Mouse (Mus musculus): ENCODE results near the gene C2cd4a. TPM values are rescaled to one million over a fixed set of nuclear protein-coding genes. Genes with fewer than 3 reads are reported as not detected.

Gene C2cd4a
- polyA plus RNA-seq, 2 experiments = 1.5 to 4.4 TPM

DNA sequence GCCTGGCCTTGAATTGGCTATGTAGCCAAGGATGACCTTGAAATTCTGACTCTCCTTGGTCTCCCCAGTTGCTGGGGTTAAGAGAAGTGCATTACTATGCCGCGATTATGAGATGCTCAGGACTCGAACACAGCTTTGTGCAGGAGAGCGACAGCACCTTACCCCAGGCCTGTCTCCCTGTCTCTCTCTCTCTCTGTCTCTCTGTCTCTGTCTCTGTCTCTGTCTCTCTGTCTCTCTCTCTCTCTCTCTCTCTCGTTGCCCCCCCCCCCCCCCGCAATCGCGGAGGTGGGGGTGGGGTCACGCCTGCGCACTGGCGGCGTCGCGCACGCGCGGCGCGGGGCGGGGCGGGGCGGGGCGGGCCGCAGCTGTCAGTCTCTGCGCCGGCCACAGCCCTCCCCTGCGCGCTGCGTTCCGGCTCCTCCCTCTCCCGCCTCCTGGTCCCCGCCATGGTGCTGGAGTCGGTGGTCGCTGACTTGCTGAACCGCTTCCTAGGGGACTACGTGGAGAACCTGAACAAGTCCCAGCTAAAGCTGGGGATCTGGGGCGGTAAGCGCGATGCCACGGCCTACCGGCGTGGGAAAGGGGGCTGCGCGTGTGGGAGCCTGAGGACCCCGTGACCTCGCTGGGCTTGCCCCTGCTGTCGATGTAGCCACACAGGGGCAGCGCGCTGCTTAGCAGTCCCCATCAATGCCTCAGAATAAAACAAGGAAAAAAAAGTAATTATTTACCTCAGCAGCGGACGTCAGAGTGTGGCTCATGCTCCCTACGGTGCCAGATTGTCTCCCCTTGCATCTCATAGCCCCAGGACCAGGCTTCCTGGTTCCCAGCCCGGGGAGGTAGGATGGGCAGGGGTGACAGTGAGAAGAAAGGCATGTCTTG lies 8.1 kb upstream of the C2cd4a start, which contains the start of gene Vps13c:
Gene Vps13c (plus strand): TSS at position 416 of the 879 bp plus-strand sequence.
- peak within 1 kb of the TSS; percentile 94 for H3K4me2 ChIP-seq (ENCODE audit: low read depth)
- TF ChIP-seq EP300 (IDR thresholded peaks at IDR 0.05; ENCODE audit: low read depth) (no peak), CTCF (IDR thresholded peaks at IDR 0.05; ENCODE audit: low read depth) (peak; percentile 29; the same call in 1 of the 2 replicates)
- ATAC-seq (ENCODE audit: insufficient read depth) = peak; percentile 97
- H3K27me3 ChIP-seq (ENCODE audit: control insufficient read depth, insufficient read depth, low read length) = no peaks in the 10 kb centered on the region
- under 1% methylated on average over 51 of the region's 53 CpGs for WGBS (ENCODE audit: insufficient replicate concordance)
- H3K9me3 ChIP-seq (ENCODE audit: control insufficient read depth, low read length) = no peaks in the 10 kb centered on the region
- no peaks in the 10 kb centered on the region for H3K36me3 ChIP-seq (replicated peaks; ENCODE audit: control insufficient read depth, insufficient read depth, low read depth)
- peaks cover 45 to 50% of the 10 kb centered on the region in 2 experiments for H3K4me1 ChIP-seq (replicated peaks; ENCODE audit: control insufficient read depth in 2 of 2, insufficient read depth in 2 of 2, low read length in 1 of 2)
- peak within 1 kb of the TSS; percentile 93 to 96 for H3K4me3 ChIP-seq (ENCODE audit: insufficient read depth in 1 of 2, low read depth in 2 of 2, low read length in 2 of 2)
- peak within 1 kb of the TSS; percentile 92 for H3K9ac ChIP-seq (replicated peaks)
- DNase-seq (ENCODE audit: low read depth in 3 of 3, low spot score in 3 of 3) = peak in 2 of 3 experiments; percentile 64 to 66
- peak within 1 kb of the TSS; percentile 77 for H3K27ac ChIP-seq

DNA sequence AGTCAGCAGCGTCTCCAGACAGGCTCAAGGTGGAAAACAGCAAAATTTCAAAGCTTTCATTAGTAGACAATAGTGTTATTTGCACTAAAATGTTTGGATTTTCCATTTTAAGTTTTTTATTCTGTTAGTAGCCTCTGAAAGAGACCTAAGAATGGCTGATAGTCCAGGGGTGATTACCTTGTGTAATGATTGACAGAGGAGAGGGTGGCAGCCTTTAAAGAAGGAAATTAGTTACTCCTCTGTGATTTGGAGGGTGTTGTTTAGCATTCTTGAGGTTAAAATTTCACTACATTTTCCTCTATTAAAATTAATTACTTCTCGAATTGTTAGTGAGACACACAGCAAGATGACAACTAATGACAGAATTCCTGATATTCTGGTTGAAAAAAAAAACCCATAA lies 5.2 kb upstream of the C2cd4a start:
- Histone ChIP-seq H3K4me2 (ENCODE audit: low read depth) (no peak overlapping the region), H3K27me3 (ENCODE audit: control insufficient read depth, insufficient read depth, low read length) (peaks cover under 1% of the 10 kb centered on the region), H3K4me1 (replicated peaks; ENCODE audit: control insufficient read depth in 2 of 2, insufficient read depth in 2 of 2, low read length in 1 of 2) (peaks cover 34 to 36% of the 10 kb centered on the region in 2 experiments), H3K36me3 (replicated peaks; ENCODE audit: control insufficient read depth, insufficient read depth, low read depth) (no peaks in the 10 kb centered on the region), H3K4me3 (ENCODE audit: insufficient read depth in 1 of 2, low read depth in 2 of 2, low read length in 2 of 2) (no peak overlapping the region), H3K27ac (no peak overlapping the region), H3K9me3 (ENCODE audit: control insufficient read depth, low read length) (no peaks in the 10 kb centered on the region), H3K9ac (replicated peaks) (no peak overlapping the region)
- 65% methylated on average over 2 of the region's 2 CpGs for WGBS (ENCODE audit: insufficient replicate concordance)
- no peak for ATAC-seq (ENCODE audit: insufficient read depth)
- no peak for DNase-seq (ENCODE audit: low read depth in 3 of 3, low spot score in 3 of 3)
- TF ChIP-seq EP300 (IDR thresholded peaks at IDR 0.05; ENCODE audit: low read depth) (no peak), CTCF (IDR thresholded peaks at IDR 0.05; ENCODE audit: low read depth) (no peak)

DNA sequence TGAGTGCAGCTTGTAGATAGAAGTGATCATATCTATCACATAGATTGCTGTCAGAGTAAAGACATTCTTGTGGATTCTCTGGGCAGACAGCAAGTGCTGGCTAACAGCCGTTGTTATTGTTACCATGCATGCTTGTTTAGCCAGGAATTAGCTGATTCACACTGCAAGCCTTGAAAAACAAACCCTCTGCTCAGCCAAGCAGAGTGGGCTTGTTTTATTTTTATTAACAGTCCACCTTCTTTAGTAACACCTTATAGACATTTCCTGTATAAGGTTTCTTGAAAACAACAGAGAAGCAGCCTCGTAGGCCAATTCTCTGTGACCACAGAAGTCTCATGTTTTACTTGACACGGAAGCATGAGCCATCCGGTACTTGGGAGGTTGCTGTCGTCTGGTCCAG lies 2.4 kb upstream of the C2cd4a start:
- 78% methylated on average over 5 of the region's 5 CpGs for WGBS (ENCODE audit: insufficient replicate concordance)
- peaks cover 20 to 24% of the 10 kb centered on the region in 2 experiments for H3K4me1 ChIP-seq (replicated peaks; ENCODE audit: control insufficient read depth in 2 of 2, insufficient read depth in 2 of 2, low read length in 1 of 2)

DNA sequence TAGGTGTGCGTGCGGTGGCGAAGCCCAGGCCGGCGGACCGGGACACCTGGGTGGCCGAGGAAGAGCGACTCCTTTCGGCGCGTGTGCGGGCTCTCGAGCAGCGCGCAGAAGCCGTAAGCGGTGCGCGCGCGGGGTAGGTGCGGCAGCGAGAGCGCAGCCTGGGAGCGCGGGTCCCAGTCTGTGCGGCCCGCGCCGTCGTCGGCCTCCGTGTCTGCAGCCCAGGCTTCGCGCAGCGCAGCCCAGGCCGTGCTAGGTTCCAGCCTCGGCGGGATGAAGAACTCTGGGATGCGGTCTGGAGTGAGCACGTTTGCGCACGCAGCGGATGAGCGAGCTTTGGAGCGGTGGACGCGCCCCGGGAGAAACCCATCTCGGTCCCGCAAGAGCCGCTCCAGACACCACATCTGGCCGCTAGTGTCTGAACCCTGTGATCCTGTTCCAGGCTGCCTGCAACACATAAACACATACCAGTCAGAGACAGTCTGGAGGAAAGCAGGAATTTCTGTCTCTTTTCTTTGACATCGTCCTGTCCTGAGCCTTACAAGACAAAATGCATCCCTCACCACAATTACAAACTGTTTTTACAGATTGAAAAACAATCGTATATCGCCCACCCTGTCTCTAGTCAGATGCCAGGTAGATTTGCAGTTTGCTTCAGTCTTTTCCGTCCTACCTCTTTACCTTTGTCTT lies 628 bp downstream of the C2cd4a start:
- TF ChIP-seq EP300 (IDR thresholded peaks at IDR 0.05; ENCODE audit: low read depth) = no peak
- TF ChIP-seq CTCF (IDR thresholded peaks at IDR 0.05; ENCODE audit: low read depth) = no peak
- DNase-seq (ENCODE audit: low read depth in 3 of 3, low spot score in 3 of 3) (no peak), ATAC-seq (ENCODE audit: insufficient read depth) (peak; percentile 46)
- Histone ChIP-seq H3K4me1 (replicated peaks; ENCODE audit: control insufficient read depth in 2 of 2, insufficient read depth in 2 of 2, low read length in 1 of 2) (peaks cover 6 to 8% of the 10 kb centered on the region in 2 experiments), H3K27me3 (ENCODE audit: control insufficient read depth, insufficient read depth, low read length) (peaks cover 36% of the 10 kb centered on the region), H3K4me2 (ENCODE audit: low read depth) (peak overlapping the region; percentile 94), H3K9me3 (ENCODE audit: control insufficient read depth, low read length) (no peaks in the 10 kb centered on the region), H3K27ac (no peak overlapping the region), H3K9ac (replicated peaks) (peak overlapping the region; percentile 38; the same call in 1 of the 2 replicates), H3K4me3 (ENCODE audit: insufficient read depth in 1 of 2, low read depth in 2 of 2, low read length in 2 of 2) (peak overlapping the region; percentile 50 to 71), H3K36me3 (replicated peaks; ENCODE audit: control insufficient read depth, insufficient read depth, low read depth) (no peaks in the 10 kb centered on the region)
- WGBS (ENCODE audit: insufficient replicate concordance) = 2% methylated on average over 55 of the region's 57 CpGs

More for the DNA sequence above, 2.4 kb upstream of the C2cd4a start:
- Histone ChIP-seq H3K27me3 (ENCODE audit: control insufficient read depth, insufficient read depth, low read length) (peaks cover 27% of the 10 kb centered on the region), H3K9me3 (ENCODE audit: control insufficient read depth, low read length) (no peaks in the 10 kb centered on the region), H3K9ac (replicated peaks) (no peak overlapping the region), H3K4me3 (ENCODE audit: insufficient read depth in 1 of 2, low read depth in 2 of 2, low read length in 2 of 2) (no peak overlapping the region), H3K36me3 (replicated peaks; ENCODE audit: control insufficient read depth, insufficient read depth, low read depth) (no peaks in the 10 kb centered on the region), H3K4me2 (ENCODE audit: low read depth) (no peak overlapping the region), H3K27ac (no peak overlapping the region)
- ATAC-seq (ENCODE audit: insufficient read depth) (no peak), DNase-seq (ENCODE audit: low read depth in 3 of 3, low spot score in 3 of 3) (no peak)
- TF ChIP-seq CTCF (IDR thresholded peaks at IDR 0.05; ENCODE audit: low read depth) = no peak
- TF ChIP-seq EP300 (IDR thresholded peaks at IDR 0.05; ENCODE audit: low read depth) = no peak

Data from liver, embryonic 14.5 days (tissue).